Mouse (Mus musculus) forelimb bud, embryonic 11.5 days (tissue): ENCODE data around the gene S100pbp.

Experiments
- DNase-seq: peaks from one replicate; pipeline ENCODE4 v3.0.0-alpha.2; 2012; ENCODE audit warnings: low read depth, low spot score

The S100pbp gene

GRCm38 (mm10) chr4:129130149-129130548, 59.4 kb downstream of the S100pbp start:
- DNase-seq, result peak; percentile 68

GRCm38 (mm10) chr4:129129387-129129786, 60.1 kb downstream of the S100pbp start:
- DNase-seq, result no peak

- DNase-seq, result no peak
Observed at GRCm38 (mm10) chr4:129128582-129129338, 60.8 kb downstream of the S100pbp start.

- no peak for DNase-seq
Observed at GRCm38 (mm10) chr4:129125736-129126451, 63.6 kb downstream of the S100pbp start.

- no peak for DNase-seq
Observed at GRCm38 (mm10) chr4:129124652-129125146, 64.8 kb downstream of the S100pbp start.

GRCm38 (mm10) chr4:129122719-129123118, 66.8 kb downstream of the S100pbp start:
- DNase-seq, result no peak

GRCm38 (mm10) chr4:129122107-129122506, 67.4 kb downstream of the S100pbp start:
- no peak for DNase-seq

- no peak for DNase-seq
Observed at GRCm38 (mm10) chr4:129121569-129122086, 67.9 kb downstream of the S100pbp start, which contains the start of gene Hpca. Hpca (minus strand) TSS chr4:129122036.

GRCm38 (mm10) chr4:129120520-129121445, 68.7 kb downstream of the S100pbp start:
- peak; percentile 72 for DNase-seq

GRCm38 (mm10) chr4:129119708-129120107, 69.8 kb downstream of the S100pbp start:
- DNase-seq, result no peak

- DNase-seq, result no peak
Observed at GRCm38 (mm10) chr4:129117720-129118510, 71.6 kb downstream of the S100pbp start.

- DNase-seq, result no peak
Observed at GRCm38 (mm10) chr4:129116703-129117102, 72.8 kb downstream of the S100pbp start.

GRCm38 (mm10) chr4:129113083-129113988, 76.2 kb downstream of the S100pbp start:
- DNase-seq, result peak; percentile 85

- DNase-seq, result no peak
Observed at GRCm38 (mm10) chr4:129112231-129112630, 77.3 kb downstream of the S100pbp start.

- DNase-seq, result no peak
Observed at GRCm38 (mm10) chr4:129111350-129111749, 78.2 kb downstream of the S100pbp start.

GRCm38 (mm10) chr4:129110804-129111203, 78.7 kb downstream of the S100pbp start:
- DNase-seq, result no peak

- no peak for DNase-seq
Observed at GRCm38 (mm10) chr4:129108624-129109023, 80.9 kb downstream of the S100pbp start.

GRCm38 (mm10) chr4:129107348-129107899, 82.1 kb downstream of the S100pbp start:
- no peak for DNase-seq

- DNase-seq, result no peak
Observed at GRCm38 (mm10) chr4:129106073-129106472, 83.5 kb downstream of the S100pbp start.
